Mouse (Mus musculus) midbrain, embryonic 12.5 days (tissue): ENCODE data around the gene Wars2. TPM values are rescaled to one million over a fixed set of nuclear protein-coding genes. Genes with fewer than 3 reads are reported as not detected.
A peak's percentile ranks its signal among the peaks of the same experiment; 100 is the strongest.

Experiments
- ATAC-seq: fragments of 200-750 bp; cut with Nextera tagmentation; 2 replicates; pipeline ENCODE4 v1.8.0; 2017; ENCODE audit warnings: low read depth, moderate TSS enrichment, moderate library complexity; ENCODE audit not compliant: low FRiP score
- H3K27ac ChIP-seq: fragments of 300-500 bp; sonication (generic); replicated peaks from 2 replicates; pipeline ENCODE4 v1.5.1; 2016; ENCODE audit warnings: mild to moderate bottlenecking
- H3K27me3 ChIP-seq: fragments of 300-500 bp; sonication (generic); 2 replicates; pipeline ENCODE4 v1.6.1; 2016; ENCODE audit warnings: mild to moderate bottlenecking
- H3K36me3 ChIP-seq: fragments of 300-500 bp; sonication (generic); 2 replicates; pipeline ENCODE4 v1.6.1; 2016
- H3K4me1 ChIP-seq: fragments of 300-500 bp; sonication (generic); 2 replicates; pipeline ENCODE4 v1.6.1; 2016
- H3K4me2 ChIP-seq: fragments of 300-500 bp; sonication (generic); replicated peaks from 2 replicates; pipeline ENCODE4 v1.6.1; 2016; ENCODE audit warnings: mild to moderate bottlenecking, moderate library complexity
- H3K4me3 ChIP-seq: fragments of 300-500 bp; sonication (generic); 2 replicates; pipeline ENCODE4 v1.5.1; 2016; ENCODE audit warnings: mild to moderate bottlenecking
- H3K9ac ChIP-seq: fragments of 300-500 bp; sonication (generic); replicated peaks from 2 replicates; pipeline ENCODE4 v1.6.1; 2016; ENCODE audit warnings: mild to moderate bottlenecking, moderate library complexity
- H3K9me3 ChIP-seq: fragments of 300-500 bp; sonication (generic); 2 replicates; pipeline ENCODE4 v1.6.1; 2016; ENCODE audit warnings: mild to moderate bottlenecking
- WGBS: fragments of 180-500 bp; shearing (Covaris S2); methylation state at CpG from one replicate; pipeline ENCODE4 v1.1.7; 2016; 5-methylcytosine and 5-hydroxymethylcytosine counted together
- microRNA-seq: library from miRNA; unstranded; fragments of <30 nt; microRNA quantifications from one replicate; pipeline ENCODE4, GENCODE M21; 2017
- polyA plus RNA-seq: library from polyadenylated mRNA; unstranded; fragments of >200 nt; fragmentation: Nextera tagmentation; extraction: Ambion mirVana; gene quantifications from 2 replicates; pipeline ENCODE4 v1.2.1, GENCODE M21; 2016

Gene Wars2
- polyA plus RNA-seq, 1 experiment from 2014 or later = 5.5 TPM

GRCm38 (mm10) chr3:99261371-99261791, 120.5 kb downstream of the Wars2 start:
- 1% methylated on average over 18 of the region's 18 CpGs for WGBS
- H3K9me3 ChIP-seq = no peaks in the 10 kb centered on the region
- H3K4me1 ChIP-seq = no peaks in the 10 kb centered on the region
- H3K4me2 ChIP-seq = no peak overlapping the region
- H3K9ac ChIP-seq = no peak overlapping the region
- H3K4me3 ChIP-seq = no peak overlapping the region
- H3K27me3 ChIP-seq = peaks cover 90% of the 10 kb centered on the region
- ATAC-seq = no peak
- no peaks in the 10 kb centered on the region for H3K36me3 ChIP-seq
- no peak overlapping the region for H3K27ac ChIP-seq

GRCm38 (mm10) chr3:99261986-99262385, 121.1 kb downstream of the Wars2 start:
- peak; percentile 38; the same call in 1 of the 2 replicates for ATAC-seq
- Histone ChIP-seq H3K9me3 (no peaks in the 10 kb centered on the region), H3K27me3 (peaks cover 90% of the 10 kb centered on the region), H3K4me2 (no peak overlapping the region), H3K9ac (no peak overlapping the region), H3K36me3 (no peaks in the 10 kb centered on the region), H3K4me1 (no peaks in the 10 kb centered on the region), H3K4me3 (no peak overlapping the region), H3K27ac (no peak overlapping the region)
- 0% methylated on average over 2 of the region's 2 CpGs for WGBS

DNA sequence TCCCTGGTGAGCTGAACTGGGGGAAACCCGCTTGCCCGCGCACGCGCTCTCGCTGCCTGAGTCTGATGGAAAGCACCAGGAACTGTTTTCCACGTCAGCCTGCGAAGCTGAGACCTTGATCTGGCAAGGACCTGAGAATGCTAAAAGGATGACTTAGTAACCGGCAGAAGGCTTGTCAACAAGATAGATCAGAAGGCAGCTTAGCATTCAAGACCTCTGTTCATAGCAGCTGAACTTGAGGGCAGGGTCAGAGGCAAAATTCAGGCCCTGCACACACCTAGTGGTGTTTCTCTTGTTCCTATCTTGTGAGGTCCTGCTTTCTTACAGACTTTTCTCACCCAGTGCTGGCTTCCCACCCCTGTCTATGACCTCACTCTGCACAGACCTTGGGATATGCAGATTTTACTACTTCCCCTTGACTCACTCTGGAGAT, 122.6 kb downstream of the Wars2 start:
- Histone ChIP-seq H3K9me3 (no peaks in the 10 kb centered on the region), H3K27ac (no peak overlapping the region), H3K4me1 (no peaks in the 10 kb centered on the region), H3K36me3 (no peaks in the 10 kb centered on the region), H3K27me3 (peaks cover 86% of the 10 kb centered on the region), H3K9ac (no peak overlapping the region), H3K4me3 (no peak overlapping the region), H3K4me2 (no peak overlapping the region)
- WGBS = 14% methylated on average over 9 of the region's 9 CpGs
- no peak for ATAC-seq

DNA sequence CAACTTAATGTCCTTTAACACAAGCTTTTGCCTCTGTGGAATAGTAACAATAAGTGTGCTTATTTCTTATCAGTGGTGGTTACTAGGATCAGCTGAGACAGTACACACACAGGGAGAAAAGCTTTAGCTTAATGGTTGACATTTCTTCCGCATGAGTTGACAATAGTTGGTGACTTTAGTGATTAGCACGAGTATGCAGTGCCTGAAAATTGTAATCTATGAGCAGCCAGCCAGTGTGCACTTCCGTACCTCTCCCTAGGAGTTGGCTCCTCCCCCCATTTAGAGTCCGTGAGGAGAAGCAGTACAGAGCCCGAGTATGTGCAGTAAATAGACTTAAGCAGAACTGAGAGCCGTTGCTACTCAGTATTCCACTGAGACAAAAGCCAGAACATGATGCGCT, 123.8 kb downstream of the Wars2 start:
- H3K9me3 ChIP-seq = no peaks in the 10 kb centered on the region
- WGBS = 20% methylated on average over 7 of the region's 7 CpGs
- no peak overlapping the region for H3K9ac ChIP-seq
- no peaks in the 10 kb centered on the region for H3K36me3 ChIP-seq
- no peak overlapping the region for H3K27ac ChIP-seq
- ATAC-seq = no peak
- H3K27me3 ChIP-seq = peaks cover 79% of the 10 kb centered on the region
- no peak overlapping the region for H3K4me2 ChIP-seq
- H3K4me3 ChIP-seq = no peak overlapping the region
- H3K4me1 ChIP-seq = no peaks in the 10 kb centered on the region

GRCm38 (mm10) chr3:99266752-99267303, 126.0 kb downstream of the Wars2 start:
- Histone ChIP-seq H3K27me3 (peaks cover 62% of the 10 kb centered on the region), H3K9me3 (no peaks in the 10 kb centered on the region), H3K4me1 (no peaks in the 10 kb centered on the region), H3K36me3 (no peaks in the 10 kb centered on the region), H3K4me3 (no peak overlapping the region), H3K4me2 (no peak overlapping the region), H3K27ac (no peak overlapping the region), H3K9ac (no peak overlapping the region)
- 30% methylated on average over 10 of the region's 10 CpGs for WGBS
- ATAC-seq = no peak

GRCm38 (mm10) chr3:99277973-99278580, 137.2 kb downstream of the Wars2 start:
- Histone ChIP-seq H3K9ac (no peak overlapping the region), H3K9me3 (no peaks in the 10 kb centered on the region), H3K4me1 (no peaks in the 10 kb centered on the region), H3K4me3 (no peak overlapping the region), H3K4me2 (no peak overlapping the region), H3K27me3 (peaks cover 23% of the 10 kb centered on the region), H3K36me3 (no peaks in the 10 kb centered on the region), H3K27ac (no peak overlapping the region)
- 0 out of 2 replicates have a peak, but pooled peaks have one; percentile 34 for ATAC-seq
- 54% methylated on average over 12 of the region's 12 CpGs for WGBS

DNA sequence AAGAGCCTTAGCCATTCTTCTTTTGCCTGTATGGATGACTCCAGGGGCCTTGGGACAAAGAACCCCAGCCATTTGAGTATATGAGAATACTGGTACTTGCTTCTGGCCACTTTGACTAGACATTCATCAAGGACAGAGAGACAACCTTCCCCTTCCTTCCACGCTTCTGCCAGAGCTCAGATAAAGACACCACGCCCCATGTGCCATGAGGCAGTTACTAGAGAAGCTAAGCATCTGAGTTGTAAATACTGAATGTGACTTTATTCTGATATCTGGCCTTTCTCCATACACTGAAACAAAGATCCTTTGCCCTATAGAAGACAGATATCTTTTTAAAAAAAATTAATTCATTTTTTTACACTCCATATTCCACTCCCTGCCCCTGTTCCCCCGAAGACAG, 138.8 kb downstream of the Wars2 start:
- no peak overlapping the region for H3K27ac ChIP-seq
- H3K4me2 ChIP-seq = no peak overlapping the region
- no peak overlapping the region for H3K4me3 ChIP-seq
- H3K27me3 ChIP-seq = peaks cover 23% of the 10 kb centered on the region
- WGBS = 90% methylated on average over 3 of the region's 3 CpGs
- ATAC-seq = no peak
- H3K9me3 ChIP-seq = no peaks in the 10 kb centered on the region
- H3K9ac ChIP-seq = no peak overlapping the region
- no peaks in the 10 kb centered on the region for H3K4me1 ChIP-seq
- H3K36me3 ChIP-seq = no peaks in the 10 kb centered on the region

- ATAC-seq = no peak
- Histone ChIP-seq H3K4me3 (no peak overlapping the region), H3K27me3 (peaks cover 20% of the 10 kb centered on the region), H3K36me3 (no peaks in the 10 kb centered on the region), H3K27ac (no peak overlapping the region), H3K9me3 (no peaks in the 10 kb centered on the region), H3K4me2 (no peak overlapping the region), H3K4me1 (no peaks in the 10 kb centered on the region), H3K9ac (no peak overlapping the region)
- 79% methylated on average over 4 of the region's 4 CpGs for WGBS
These were observed 140.6 kb downstream of the Wars2 start for GRCm38 (mm10) chr3:99281453-99281852.

GRCm38 (mm10) chr3:99288302-99288701, 147.4 kb downstream of the Wars2 start:
- Histone ChIP-seq H3K27ac (no peak overlapping the region), H3K27me3 (no peaks in the 10 kb centered on the region), H3K9ac (no peak overlapping the region), H3K9me3 (no peaks in the 10 kb centered on the region), H3K4me2 (no peak overlapping the region), H3K4me1 (peaks cover 4% of the 10 kb centered on the region), H3K4me3 (no peak overlapping the region), H3K36me3 (no peaks in the 10 kb centered on the region)
- WGBS = 64% methylated on average over 2 of the region's 2 CpGs
- no peak for ATAC-seq

Small RNA genes lying within 50 kb of the gene (microRNA-seq; reads per million reads assigned to microRNA genes)
- not detected for gene Mir6481

Other genes with a start within 250 kb of the Wars2 start
- gene Hao2, start 247.8 kb upstream of the Wars2 start, polyA plus RNA-seq = not detected in 2 replicates
- 2.5 and 2.7 TPM in 2 replicates for gene Tbx15, start 99.3 kb downstream of the Wars2 start, polyA plus RNA-seq